Mouse (Mus musculus) hindbrain, embryonic 11.5 days (tissue): ENCODE measurements around the gene Cers6. TPM values are rescaled to one million over a fixed set of nuclear protein-coding genes. Genes with fewer than 3 reads are reported as not detected.
A peak's percentile ranks its signal among the peaks of the same experiment; 100 is the strongest.

ENCODE experiments used
- ATAC-seq: fragments of 200-750 bp; cut with Nextera tagmentation; 2 replicates; pipeline ENCODE4 v1.8.0; 2017; ENCODE audit warnings: mild to moderate bottlenecking, moderate TSS enrichment, moderate library complexity; ENCODE audit not compliant: low FRiP score
- DNase-seq: peaks from one replicate; pipeline ENCODE4 v3.0.0-alpha.2; 2015; ENCODE audit warnings: low spot score
- H3K27ac ChIP-seq: fragments of 300-500 bp; sonication (generic); 2 replicates; pipeline ENCODE4 v1.5.1; 2014; ENCODE audit warnings: mild to moderate bottlenecking, low read depth, low read length
- H3K27me3 ChIP-seq: fragments of 300-500 bp; sonication (generic); 2 replicates; pipeline ENCODE4 v1.6.1; 2014; ENCODE audit warnings: mild to moderate bottlenecking, low read length, moderate library complexity, mixed read lengths; ENCODE audit not compliant: control insufficient read depth, insufficient read depth
- H3K36me3 ChIP-seq: fragments of 300-500 bp; sonication (generic); 2 replicates; pipeline ENCODE4 v1.6.1; 2014; ENCODE audit warnings: mild to moderate bottlenecking, low read length, moderate library complexity, mixed read lengths; ENCODE audit not compliant: control insufficient read depth, insufficient read depth
- H3K4me1 ChIP-seq: fragments of 300-500 bp; sonication (generic); replicated peaks from 2 replicates; pipeline ENCODE4 v1.6.1; 2014; ENCODE audit warnings: low read length, mixed read lengths; ENCODE audit not compliant: control insufficient read depth, insufficient read depth
- H3K4me2 ChIP-seq: fragments of 300-500 bp; sonication (generic); replicated peaks from 2 replicates; pipeline ENCODE4 v1.6.1; 2014; ENCODE audit warnings: mild to moderate bottlenecking, low read depth, low read length
- H3K4me3 ChIP-seq: fragments of 300-500 bp; sonication (generic); 2 replicates; pipeline ENCODE4 v1.5.1; 2014; ENCODE audit warnings: low read depth, low read length
- H3K9ac ChIP-seq: fragments of 300-500 bp; sonication (generic); 2 replicates; pipeline ENCODE4 v1.6.1; 2014; ENCODE audit warnings: low read depth, low read length
- H3K9me3 ChIP-seq: fragments of 300-500 bp; sonication (generic); 2 replicates; pipeline ENCODE4 v1.6.1; 2016; ENCODE audit warnings: low read length; ENCODE audit not compliant: control insufficient read depth
- WGBS: fragments of 180-500 bp; shearing (Covaris S2); extraction: QIAGEN DNeasy Blood & Tissue Kit; methylation state at CpG from one replicate; pipeline ENCODE4 v1.1.7; 2014; 5-methylcytosine and 5-hydroxymethylcytosine counted together
- polyA plus RNA-seq: library from polyadenylated mRNA; unstranded; fragments of >200 nt; fragmentation: Nextera tagmentation; extraction: Ambion mirVana; gene quantifications from 2 replicates; pipeline ENCODE4 v1.2.1, GENCODE M21; 2014

Gene Cers6
- polyA plus RNA-seq, 1 experiment from 2014 or later, result 77.0 TPM

- Histone ChIP-seq H3K27me3 (no peaks in the 10 kb centered on the region), H3K36me3 (no peaks in the 10 kb centered on the region), H3K9ac (no peak overlapping the region), H3K27ac (peak overlapping the region; percentile 61), H3K4me2 (no peak overlapping the region), H3K4me1 (no peaks in the 10 kb centered on the region), H3K4me3 (no peak overlapping the region), H3K9me3 (no peaks in the 10 kb centered on the region)
- peak; percentile 55 for ATAC-seq
- WGBS, result 86% methylated on average over 4 of the region's 4 CpGs
- DNase-seq, result peak; percentile 68
These were observed 182.3 kb downstream of the Cers6 start for GRCm38 (mm10) chr2:69043431-69044118.

GRCm38 (mm10) chr2:69045926-69046325, 184.7 kb downstream of the Cers6 start:
- Histone ChIP-seq H3K4me2 (no peak overlapping the region), H3K4me1 (no peaks in the 10 kb centered on the region), H3K9me3 (no peaks in the 10 kb centered on the region), H3K36me3 (no peaks in the 10 kb centered on the region), H3K4me3 (no peak overlapping the region), H3K27me3 (no peaks in the 10 kb centered on the region), H3K9ac (no peak overlapping the region), H3K27ac (no peak overlapping the region)
- ATAC-seq, result no peak
- no peak for DNase-seq
- WGBS, result 87% methylated on average over 4 of the region's 4 CpGs

GRCm38 (mm10) chr2:69047297-69047696, 186.1 kb downstream of the Cers6 start:
- H3K4me2 ChIP-seq, result no peak overlapping the region
- no peak overlapping the region for H3K27ac ChIP-seq
- H3K27me3 ChIP-seq, result no peaks in the 10 kb centered on the region
- 87% methylated on average over 7 of the region's 7 CpGs for WGBS
- no peaks in the 10 kb centered on the region for H3K4me1 ChIP-seq
- H3K36me3 ChIP-seq, result no peaks in the 10 kb centered on the region
- no peaks in the 10 kb centered on the region for H3K9me3 ChIP-seq
- H3K4me3 ChIP-seq, result no peak overlapping the region
- DNase-seq (no peak), ATAC-seq (no peak)
- H3K9ac ChIP-seq, result no peak overlapping the region

- ATAC-seq, result no peak
- Histone ChIP-seq H3K4me2 (no peak overlapping the region), H3K4me1 (no peaks in the 10 kb centered on the region), H3K9me3 (no peaks in the 10 kb centered on the region), H3K4me3 (no peak overlapping the region), H3K27me3 (no peaks in the 10 kb centered on the region), H3K9ac (no peak overlapping the region), H3K36me3 (no peaks in the 10 kb centered on the region), H3K27ac (no peak overlapping the region)
- WGBS, result 84% methylated on average over 3 of the region's 3 CpGs
- no peak for DNase-seq
These were observed 186.6 kb downstream of the Cers6 start for GRCm38 (mm10) chr2:69047805-69048204.

GRCm38 (mm10) chr2:69049179-69049578, 187.9 kb downstream of the Cers6 start:
- DNase-seq (no peak), ATAC-seq (no peak)
- Histone ChIP-seq H3K4me2 (no peak overlapping the region), H3K4me3 (no peak overlapping the region), H3K27me3 (no peaks in the 10 kb centered on the region), H3K27ac (no peak overlapping the region), H3K4me1 (no peaks in the 10 kb centered on the region), H3K9me3 (no peaks in the 10 kb centered on the region), H3K9ac (no peak overlapping the region), H3K36me3 (no peaks in the 10 kb centered on the region)
- WGBS, result 63% methylated on average over 7 of the region's 7 CpGs

- WGBS, result 85% methylated on average over 4 of the region's 4 CpGs
- Histone ChIP-seq H3K9me3 (no peaks in the 10 kb centered on the region), H3K27me3 (no peaks in the 10 kb centered on the region), H3K4me3 (no peak overlapping the region), H3K27ac (no peak overlapping the region), H3K36me3 (no peaks in the 10 kb centered on the region), H3K4me1 (no peaks in the 10 kb centered on the region), H3K4me2 (no peak overlapping the region), H3K9ac (no peak overlapping the region)
- ATAC-seq (no peak), DNase-seq (no peak)
These were observed 188.9 kb downstream of the Cers6 start for GRCm38 (mm10) chr2:69050189-69050588.

GRCm38 (mm10) chr2:69051596-69051995, 190.4 kb downstream of the Cers6 start:
- no peaks in the 10 kb centered on the region for H3K36me3 ChIP-seq
- H3K27me3 ChIP-seq, result no peaks in the 10 kb centered on the region
- no peak overlapping the region for H3K4me3 ChIP-seq
- H3K4me1 ChIP-seq, result no peaks in the 10 kb centered on the region
- WGBS, result 25% methylated on average over 1 of the region's 1 CpGs
- no peak overlapping the region for H3K4me2 ChIP-seq
- no peak overlapping the region for H3K27ac ChIP-seq
- no peaks in the 10 kb centered on the region for H3K9me3 ChIP-seq
- H3K9ac ChIP-seq, result no peak overlapping the region
- no peak for ATAC-seq
- DNase-seq, result no peak

- Histone ChIP-seq H3K4me3 (no peak overlapping the region), H3K27ac (no peak overlapping the region), H3K9me3 (no peaks in the 10 kb centered on the region), H3K4me1 (no peaks in the 10 kb centered on the region), H3K36me3 (no peaks in the 10 kb centered on the region), H3K9ac (no peak overlapping the region), H3K27me3 (no peaks in the 10 kb centered on the region), H3K4me2 (no peak overlapping the region)
- 74% methylated on average over 4 of the region's 4 CpGs for WGBS
- DNase-seq, result no peak
- no peak for ATAC-seq
These were observed 192.1 kb downstream of the Cers6 start for GRCm38 (mm10) chr2:69053210-69053858.

GRCm38 (mm10) chr2:69054279-69054678, 193.0 kb downstream of the Cers6 start:
- WGBS, result 90% methylated on average over 4 of the region's 4 CpGs
- Histone ChIP-seq H3K4me3 (no peak overlapping the region), H3K27ac (no peak overlapping the region), H3K9ac (no peak overlapping the region), H3K4me1 (no peaks in the 10 kb centered on the region), H3K27me3 (no peaks in the 10 kb centered on the region), H3K36me3 (no peaks in the 10 kb centered on the region), H3K4me2 (no peak overlapping the region), H3K9me3 (no peaks in the 10 kb centered on the region)
- DNase-seq (no peak), ATAC-seq (no peak)
